Mouse (Mus musculus): Measurements from ENCODE around the gene Sik2.

DNA sequence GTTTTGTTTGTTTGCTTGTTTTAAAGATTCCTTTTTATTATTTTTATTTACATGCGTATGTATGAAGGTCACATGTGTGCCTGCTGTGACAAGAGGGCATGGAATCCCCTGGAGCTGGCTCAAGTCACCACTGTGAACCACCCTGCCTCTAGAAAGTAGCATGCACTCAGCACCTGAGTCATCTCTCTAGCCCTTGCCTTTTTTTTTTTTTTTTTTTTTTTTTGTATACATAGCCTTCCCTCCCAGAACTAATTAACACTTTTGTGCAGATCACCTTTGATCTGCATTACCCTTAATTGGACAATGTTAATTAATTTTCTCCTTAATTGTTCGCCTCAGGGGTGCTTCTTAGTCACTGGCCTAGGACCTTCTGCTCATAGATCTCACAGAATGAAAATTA lies 66.2 kb downstream of the Sik2 start:
- TF ChIP-seq POLR2A (IDR thresholded peaks at IDR 0.05; ENCODE audit: control insufficient read depth in 1 of 2, insufficient read depth in 1 of 2, low read depth in 1 of 2, low read length in 2 of 2, poor library complexity in 1 of 2) (no peak), MEF2A (IDR thresholded peaks at IDR 0.05; ENCODE audit: extremely low read depth, insufficient replicate concordance, low read depth, low read length, poor library complexity, severe bottlenecking) (no peak), MAX (IDR thresholded peaks at IDR 0.05; ENCODE audit: low read length) (no peak), MYC (IDR thresholded peaks at IDR 0.05; ENCODE audit: low read depth, low read length) (no peak), CTCF (IDR thresholded peaks at IDR 0.05 in 2 of 3, conservative IDR thresholded peaks at IDR 0.05 in 1 of 3; ENCODE audit: control insufficient read depth in 1 of 3, insufficient read depth in 1 of 3, low read depth in 2 of 3, low read length in 3 of 3, poor library complexity in 1 of 3, severe bottlenecking in 1 of 3) (no peak), GATA1 (IDR thresholded peaks at IDR 0.05; ENCODE audit: low read depth, low read length) (no peak)

Measured in MEL (cell line).